Mouse (Mus musculus): ENCODE measurements around the gene Tmcc1. TPM values are rescaled to one million over a fixed set of nuclear protein-coding genes. Genes with fewer than 3 reads are reported as not detected.

Tmcc1 gene
- total and polyA plus RNA-seq, 2 experiments = 17.7 to 34.3 TPM

- H3K79me2 ChIP-seq (ENCODE audit: control insufficient read depth, insufficient read depth, low read length) = peaks cover 6% of the 10 kb centered on the region; the same call in 1 of the 2 replicates
- H3K4me3 ChIP-seq (ENCODE audit: insufficient read depth, low read depth, low read length) = no peak overlapping the region
- no peaks in the 10 kb centered on the region for H3K27me3 ChIP-seq (ENCODE audit: control insufficient read depth, insufficient read depth, low read length)
- WGBS = 65% methylated on average over 9 of the region's 9 CpGs
- H3K36me3 ChIP-seq (ENCODE audit: control insufficient read depth, insufficient read depth, low read length) = no peaks in the 10 kb centered on the region
- no peak overlapping the region for H3K9ac ChIP-seq (ENCODE audit: low read depth, low read length)
- no peak for TF ChIP-seq CTCF (IDR thresholded peaks at IDR 0.05; ENCODE audit: low read depth, low read length)
- TF ChIP-seq POLR2A (IDR thresholded peaks at IDR 0.05; ENCODE audit: extremely low read depth, insufficient read depth, low read length) = no peak
- no peak for DNase-seq (ENCODE audit: extremely low read depth, low read depth, low spot score)
- no peaks in the 10 kb centered on the region; the same call in 1 of the 2 replicates for H3K4me1 ChIP-seq (ENCODE audit: control insufficient read depth, insufficient read depth, low read length)
- no peak overlapping the region for H3K27ac ChIP-seq (replicated peaks; ENCODE audit: insufficient read depth, low read depth, low read length)
Observed at GRCm38 (mm10) chr6:115985622-115986021, 207.7 kb downstream of the Tmcc1 start.

- WGBS = 75% methylated on average over 7 of the region's 7 CpGs
- Histone ChIP-seq H3K36me3 (ENCODE audit: control insufficient read depth, insufficient read depth, low read length) (no peaks in the 10 kb centered on the region), H3K9ac (ENCODE audit: low read depth, low read length) (no peak overlapping the region), H3K4me1 (ENCODE audit: control insufficient read depth, insufficient read depth, low read length) (no peaks in the 10 kb centered on the region; the same call in 1 of the 2 replicates), H3K79me2 (ENCODE audit: control insufficient read depth, insufficient read depth, low read length) (peaks cover 3% of the 10 kb centered on the region; the same call in 1 of the 2 replicates), H3K27me3 (ENCODE audit: control insufficient read depth, insufficient read depth, low read length) (no peaks in the 10 kb centered on the region), H3K4me3 (ENCODE audit: insufficient read depth, low read depth, low read length) (no peak overlapping the region), H3K27ac (replicated peaks; ENCODE audit: insufficient read depth, low read depth, low read length) (no peak overlapping the region)
- TF ChIP-seq POLR2A (IDR thresholded peaks at IDR 0.05; ENCODE audit: extremely low read depth, insufficient read depth, low read length) (no peak), CTCF (IDR thresholded peaks at IDR 0.05; ENCODE audit: low read depth, low read length) (no peak)
- DNase-seq (ENCODE audit: extremely low read depth, low read depth, low spot score) = no peak
Observed at GRCm38 (mm10) chr6:115984580-115984979, 208.7 kb downstream of the Tmcc1 start.

GRCm38 (mm10) chr6:115983306-115984038 lies 209.8 kb downstream of the Tmcc1 start:
- WGBS = 83% methylated on average over 12 of the region's 12 CpGs
- no peak overlapping the region for H3K4me3 ChIP-seq (ENCODE audit: insufficient read depth, low read depth, low read length)
- no peaks in the 10 kb centered on the region; the same call in 1 of the 2 replicates for H3K4me1 ChIP-seq (ENCODE audit: control insufficient read depth, insufficient read depth, low read length)
- no peak for DNase-seq (ENCODE audit: extremely low read depth, low read depth, low spot score)
- H3K36me3 ChIP-seq (ENCODE audit: control insufficient read depth, insufficient read depth, low read length) = no peaks in the 10 kb centered on the region
- H3K27ac ChIP-seq (replicated peaks; ENCODE audit: insufficient read depth, low read depth, low read length) = no peak overlapping the region; the same call in 1 of the 2 replicates
- no peaks in the 10 kb centered on the region for H3K27me3 ChIP-seq (ENCODE audit: control insufficient read depth, insufficient read depth, low read length)
- H3K9ac ChIP-seq (ENCODE audit: low read depth, low read length) = peak overlapping the region; percentile 14; the same call in 1 of the 2 replicates
- TF ChIP-seq POLR2A (IDR thresholded peaks at IDR 0.05; ENCODE audit: extremely low read depth, insufficient read depth, low read length) (no peak), CTCF (IDR thresholded peaks at IDR 0.05; ENCODE audit: low read depth, low read length) (no peak)
- H3K79me2 ChIP-seq (ENCODE audit: control insufficient read depth, insufficient read depth, low read length) = no peaks in the 10 kb centered on the region; the same call in 1 of the 2 replicates

GRCm38 (mm10) chr6:115982889-115983288 lies 210.4 kb downstream of the Tmcc1 start:
- Histone ChIP-seq H3K27me3 (ENCODE audit: control insufficient read depth, insufficient read depth, low read length) (no peaks in the 10 kb centered on the region), H3K4me3 (ENCODE audit: insufficient read depth, low read depth, low read length) (no peak overlapping the region), H3K9ac (ENCODE audit: low read depth, low read length) (no peak overlapping the region), H3K36me3 (ENCODE audit: control insufficient read depth, insufficient read depth, low read length) (no peaks in the 10 kb centered on the region), H3K27ac (replicated peaks; ENCODE audit: insufficient read depth, low read depth, low read length) (no peak overlapping the region; the same call in 1 of the 2 replicates), H3K79me2 (ENCODE audit: control insufficient read depth, insufficient read depth, low read length) (no peaks in the 10 kb centered on the region; the same call in 1 of the 2 replicates), H3K4me1 (ENCODE audit: control insufficient read depth, insufficient read depth, low read length) (no peaks in the 10 kb centered on the region; the same call in 1 of the 2 replicates)
- no peak for DNase-seq (ENCODE audit: extremely low read depth, low read depth, low spot score)
- TF ChIP-seq CTCF (IDR thresholded peaks at IDR 0.05; ENCODE audit: low read depth, low read length) (no peak), POLR2A (IDR thresholded peaks at IDR 0.05; ENCODE audit: extremely low read depth, insufficient read depth, low read length) (no peak)
- 64% methylated on average over 7 of the region's 7 CpGs for WGBS

- WGBS = 65% methylated on average over 8 of the region's 8 CpGs
- Histone ChIP-seq H3K36me3 (ENCODE audit: control insufficient read depth, insufficient read depth, low read length) (no peaks in the 10 kb centered on the region), H3K27ac (replicated peaks; ENCODE audit: insufficient read depth, low read depth, low read length) (no peak overlapping the region), H3K4me1 (ENCODE audit: control insufficient read depth, insufficient read depth, low read length) (no peaks in the 10 kb centered on the region), H3K79me2 (ENCODE audit: control insufficient read depth, insufficient read depth, low read length) (no peaks in the 10 kb centered on the region), H3K27me3 (ENCODE audit: control insufficient read depth, insufficient read depth, low read length) (no peaks in the 10 kb centered on the region), H3K9ac (ENCODE audit: low read depth, low read length) (no peak overlapping the region), H3K4me3 (ENCODE audit: insufficient read depth, low read depth, low read length) (no peak overlapping the region)
- DNase-seq (ENCODE audit: extremely low read depth, low read depth, low spot score) = no peak
- no peak; the same call in 1 of the 2 replicates for TF ChIP-seq CTCF (IDR thresholded peaks at IDR 0.05; ENCODE audit: low read depth, low read length)
- TF ChIP-seq POLR2A (IDR thresholded peaks at IDR 0.05; ENCODE audit: extremely low read depth, insufficient read depth, low read length) = no peak
Observed at GRCm38 (mm10) chr6:115978596-115978995, 214.7 kb downstream of the Tmcc1 start.

- no peaks in the 10 kb centered on the region for H3K36me3 ChIP-seq (ENCODE audit: control insufficient read depth, insufficient read depth, low read length)
- TF ChIP-seq POLR2A (IDR thresholded peaks at IDR 0.05; ENCODE audit: extremely low read depth, insufficient read depth, low read length) (no peak), CTCF (IDR thresholded peaks at IDR 0.05; ENCODE audit: low read depth, low read length) (no peak)
- H3K9ac ChIP-seq (ENCODE audit: low read depth, low read length) = no peak overlapping the region
- H3K27ac ChIP-seq (replicated peaks; ENCODE audit: insufficient read depth, low read depth, low read length) = no peak overlapping the region
- H3K79me2 ChIP-seq (ENCODE audit: control insufficient read depth, insufficient read depth, low read length) = no peaks in the 10 kb centered on the region
- WGBS = 69% methylated on average over 15 of the region's 15 CpGs
- H3K4me3 ChIP-seq (ENCODE audit: insufficient read depth, low read depth, low read length) = no peak overlapping the region
- no peak for DNase-seq (ENCODE audit: extremely low read depth, low read depth, low spot score)
- H3K27me3 ChIP-seq (ENCODE audit: control insufficient read depth, insufficient read depth, low read length) = no peaks in the 10 kb centered on the region
- no peaks in the 10 kb centered on the region for H3K4me1 ChIP-seq (ENCODE audit: control insufficient read depth, insufficient read depth, low read length)
Observed at GRCm38 (mm10) chr6:115977810-115978209, 215.5 kb downstream of the Tmcc1 start.
